Mouse (Mus musculus) G1E (cell line): ENCODE data around the gene Scgb2b19.
"Not testable (repeated sequence)": the region's sequence is repeated elsewhere in the genome, so short reads cannot be mapped to it uniquely, and the experiment has no call there.

ENCODE experiments used
- CTCF ChIP-seq: IDR thresholded peaks from 2 replicates; pipeline ENCODE4 v1.5.1; 2012; ENCODE audit warnings: low read depth, low read length, inconsistent platforms, mixed read lengths
- GATA2 ChIP-seq: IDR thresholded peaks from 2 replicates; pipeline ENCODE4 v1.6.1; 2012; ENCODE audit warnings: low read depth, low read length, inconsistent platforms, borderline replicate concordance

DNA sequence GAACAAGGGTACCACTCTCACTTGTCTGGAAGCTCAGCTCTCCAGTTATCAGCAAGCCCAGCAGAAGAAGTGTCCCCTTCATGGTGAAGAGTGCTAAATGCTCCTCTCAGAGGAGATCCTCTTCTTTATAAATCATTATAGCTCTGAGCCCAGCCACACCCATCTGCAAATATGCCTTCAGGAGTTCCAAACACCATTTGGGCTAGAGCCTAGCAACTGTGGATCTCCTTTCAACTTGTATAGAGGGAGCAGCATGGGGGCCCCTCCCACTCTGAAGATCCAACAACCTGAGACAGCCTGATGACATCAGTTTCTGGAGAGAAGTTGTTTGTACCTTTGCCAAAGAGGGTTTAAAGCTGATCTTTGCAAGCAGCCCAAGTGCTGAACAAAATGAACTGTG is at the start of gene Scgb2b19:
- not testable (repeated sequence) for TF ChIP-seq CTCF, GATA2
